Mouse (Mus musculus): ENCODE results near the gene Slc44a1. TPM values are rescaled to one million over a fixed set of nuclear protein-coding genes. Genes with fewer than 3 reads are reported as not detected.

Gene Slc44a1
- polyA plus RNA-seq, 1 experiment: not detected

DNA sequence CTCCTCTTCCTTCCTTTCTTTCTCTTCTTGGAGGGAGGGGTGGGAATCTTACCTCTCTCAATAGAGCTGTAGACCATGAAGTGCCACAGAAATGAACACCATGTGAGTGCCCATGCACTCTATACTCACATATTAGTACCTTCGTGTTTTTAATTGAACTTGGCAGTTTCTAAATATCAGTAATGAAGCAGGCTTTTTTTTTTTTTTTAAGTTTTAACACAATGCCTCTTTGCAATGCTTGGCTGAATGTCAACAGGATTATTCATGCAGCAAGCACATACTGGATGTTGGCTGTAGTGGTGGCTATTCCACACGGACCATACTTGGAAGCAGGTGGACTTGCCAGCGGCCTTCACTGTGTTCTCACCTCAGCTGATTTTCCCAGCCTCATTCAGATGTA is 195.1 kb downstream of the Slc44a1 start:
- TF ChIP-seq CTCF (IDR thresholded peaks at IDR 0.05; ENCODE audit: insufficient read depth, low read depth, low read length) (no peak), POLR2A (IDR thresholded peaks at IDR 0.05; ENCODE audit: insufficient read depth, low read depth, low read length) (no peak)
- peaks cover 4% of the 10 kb centered on the region; the same call in 1 of the 2 replicates for H3K4me1 ChIP-seq (ENCODE audit: control insufficient read depth, insufficient read depth, low read length)

DNA sequence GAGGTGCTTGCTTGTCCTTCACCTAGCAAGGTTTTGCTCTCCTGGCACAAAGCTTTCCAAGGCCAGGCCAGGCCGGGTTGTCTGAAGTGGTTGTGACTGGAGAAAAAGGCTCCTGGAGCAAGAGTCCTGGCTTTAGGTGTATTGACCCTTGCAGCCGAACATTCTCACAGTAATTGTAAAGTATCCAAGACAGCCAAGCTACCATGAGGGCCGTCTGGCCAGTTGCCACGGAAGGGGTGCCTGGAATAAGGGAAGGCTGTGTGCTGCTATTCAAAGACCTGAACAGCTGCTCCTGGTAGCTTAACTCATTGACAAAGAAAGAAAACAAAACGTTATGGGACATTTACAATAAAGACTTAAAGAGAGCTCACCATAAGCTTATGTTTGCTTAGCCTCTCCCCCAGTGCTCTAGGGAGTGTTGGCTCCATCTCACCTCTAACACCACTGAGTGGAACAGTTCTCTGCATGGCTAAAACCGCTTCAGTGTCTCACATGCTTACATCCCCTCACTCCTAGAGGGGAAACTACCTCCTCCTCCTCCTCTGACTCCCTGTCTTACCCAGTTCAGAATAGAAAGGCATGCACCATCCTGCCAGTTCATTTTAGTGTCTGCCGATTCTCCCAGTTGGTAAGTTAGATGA is 197.2 kb downstream of the Slc44a1 start:
- TF ChIP-seq POLR2A (IDR thresholded peaks at IDR 0.05; ENCODE audit: insufficient read depth, low read depth, low read length) (no peak), CTCF (IDR thresholded peaks at IDR 0.05; ENCODE audit: insufficient read depth, low read depth, low read length) (no peak)
- WGBS: 42% methylated on average over 7 of the region's 7 CpGs
- no peak overlapping the region for H3K4me3 ChIP-seq (ENCODE audit: insufficient read depth, low read depth, low read length)
- H3K4me1 ChIP-seq (ENCODE audit: control insufficient read depth, insufficient read depth, low read length): peaks cover 4% of the 10 kb centered on the region; the same call in 1 of the 2 replicates
- H3K27ac ChIP-seq (ENCODE audit: insufficient read depth, low read depth, low read length): no peak overlapping the region

More for the DNA sequence above, 195.1 kb downstream of the Slc44a1 start:
- no peak overlapping the region for H3K4me3 ChIP-seq (ENCODE audit: insufficient read depth, low read depth, low read length)
- H3K27ac ChIP-seq (ENCODE audit: insufficient read depth, low read depth, low read length): no peak overlapping the region
- WGBS: 46% methylated on average over 3 of the region's 3 CpGs

DNA sequence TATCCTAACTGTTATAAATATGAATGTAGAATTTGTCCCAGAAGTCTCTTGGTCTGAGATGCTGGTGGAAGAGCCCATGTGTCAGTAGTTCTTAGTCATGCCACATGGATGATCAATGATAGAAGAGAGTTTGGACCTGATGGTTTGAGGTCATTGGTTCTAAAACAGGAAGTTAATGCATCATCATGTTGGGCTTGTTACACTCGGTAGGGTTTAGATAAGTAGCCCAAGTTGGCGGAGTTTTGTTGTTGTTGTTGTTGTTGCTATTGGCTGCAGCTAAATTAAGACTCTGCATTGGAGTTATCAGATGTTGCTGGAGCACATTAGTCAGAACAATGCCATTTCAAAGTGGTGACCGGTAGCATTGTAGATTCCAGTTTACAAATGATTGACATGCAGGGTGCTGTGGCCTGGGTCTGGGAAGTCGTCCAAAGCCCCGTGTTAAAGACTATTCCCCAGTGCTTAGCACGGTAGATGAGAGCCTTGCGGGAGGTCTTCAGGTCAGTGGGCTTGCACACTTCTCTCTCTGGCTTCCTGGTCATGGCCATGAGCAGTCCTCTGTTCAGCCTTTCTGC is 198.4 kb downstream of the Slc44a1 start:
- H3K4me1 ChIP-seq (ENCODE audit: control insufficient read depth, insufficient read depth, low read length): peaks cover 4% of the 10 kb centered on the region; the same call in 1 of the 2 replicates
- H3K4me3 ChIP-seq (ENCODE audit: insufficient read depth, low read depth, low read length): no peak overlapping the region
- no peak overlapping the region for H3K27ac ChIP-seq (ENCODE audit: insufficient read depth, low read depth, low read length)
- TF ChIP-seq POLR2A (IDR thresholded peaks at IDR 0.05; ENCODE audit: insufficient read depth, low read depth, low read length) (no peak), CTCF (IDR thresholded peaks at IDR 0.05; ENCODE audit: insufficient read depth, low read depth, low read length) (no peak)
- WGBS: 47% methylated on average over 7 of the region's 7 CpGs

DNA sequence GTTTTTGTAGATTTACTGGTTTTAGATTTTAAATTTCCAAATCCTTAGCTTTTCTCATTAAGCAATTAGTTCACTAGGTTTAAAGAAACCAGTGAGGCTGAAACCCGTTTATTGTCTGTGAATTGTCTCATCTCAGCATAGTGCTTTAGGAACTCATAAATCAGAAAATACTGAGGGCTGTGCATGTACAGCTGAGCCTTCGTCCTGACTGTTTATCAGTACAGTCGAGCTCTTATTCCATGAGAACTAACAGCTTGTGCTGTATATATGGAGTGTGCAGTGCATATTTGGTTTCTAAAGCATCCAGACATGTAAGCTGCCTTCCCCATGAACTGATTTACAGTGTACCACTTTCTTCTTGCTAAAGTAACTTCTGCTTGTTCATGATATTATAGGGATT is 217.8 kb downstream of the Slc44a1 start:
- TF ChIP-seq POLR2A (IDR thresholded peaks at IDR 0.05; ENCODE audit: insufficient read depth, low read depth, low read length): no peak
- 69% methylated on average over 3 of the region's 3 CpGs for WGBS
- H3K4me1 ChIP-seq (ENCODE audit: control insufficient read depth, insufficient read depth, low read length): no peaks in the 10 kb centered on the region
- H3K27ac ChIP-seq (ENCODE audit: insufficient read depth, low read depth, low read length): no peak overlapping the region
- H3K4me3 ChIP-seq (ENCODE audit: insufficient read depth, low read depth, low read length): no peak overlapping the region

DNA sequence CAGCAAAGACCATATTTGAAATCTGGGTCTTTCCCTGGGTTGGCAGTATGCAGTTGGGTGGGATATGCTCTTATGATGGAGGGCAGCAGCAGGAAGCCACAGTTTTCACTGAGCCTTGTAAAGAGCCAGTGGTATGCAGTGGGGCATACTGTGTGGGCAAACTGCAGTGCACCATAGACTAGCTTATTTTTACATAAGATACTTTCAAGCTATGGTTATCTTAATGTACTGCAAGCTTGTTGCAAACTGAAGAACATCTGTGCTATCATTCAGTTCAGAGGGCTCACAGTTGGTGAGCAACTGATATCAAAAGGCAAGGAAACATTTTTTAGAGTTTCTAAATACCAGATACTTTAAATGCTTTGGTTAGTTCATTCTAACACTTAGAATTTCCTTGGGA is 220.5 kb downstream of the Slc44a1 start:
- TF ChIP-seq CTCF (IDR thresholded peaks at IDR 0.05; ENCODE audit: insufficient read depth, low read depth, low read length): no peak
- no peak overlapping the region for H3K4me3 ChIP-seq (ENCODE audit: insufficient read depth, low read depth, low read length)

More for the DNA sequence above, 220.5 kb downstream of the Slc44a1 start:
- Histone ChIP-seq H3K4me1 (ENCODE audit: control insufficient read depth, insufficient read depth, low read length) (no peaks in the 10 kb centered on the region), H3K27ac (ENCODE audit: insufficient read depth, low read depth, low read length) (no peak overlapping the region)

Other genes starting within 250 kb of the Slc44a1 start
- not detected in 2 replicates for gene Fsd1l, start 191.1 kb downstream of the Slc44a1 start, polyA plus RNA-seq (2012; ENCODE audit: insufficient read depth, insufficient read length, low replicate concordance, missing spikeins)